Mouse (Mus musculus) adrenal gland, adult 8-10 months (tissue): Measurements from ENCODE around the gene Gm20388. TPM values are rescaled to one million over a fixed set of nuclear protein-coding genes. Genes with fewer than 3 reads are reported as not detected.

Source experiments
- DNase-seq: peaks from one replicate; pipeline ENCODE4 v3.0.0; 2022
- total RNA-seq, 4 experiments: library from RNA; stranded (reverse); gene quantifications; 2 replicates each; pipeline ENCODE4 v1.2.4; 2022

The Gm20388 gene
- total RNA-seq, 4 experiments from 2014 or later, result 1.7 to 16.9 (median 5.8) TPM

- DNase-seq, result peak; percentile 60
These were observed 215.9 kb downstream of the Gm20388 start for GRCm38 (mm10) chr8:120126357-120127161.

GRCm38 (mm10) chr8:120129547-120129946, 218.9 kb downstream of the Gm20388 start:
- DNase-seq, result no peak

- no peak for DNase-seq
These were observed 220.5 kb downstream of the Gm20388 start for GRCm38 (mm10) chr8:120131158-120131557.

- no peak for DNase-seq
These were observed 222.5 kb downstream of the Gm20388 start for GRCm38 (mm10) chr8:120133169-120133568.

- no peak for DNase-seq
These were observed 225.0 kb downstream of the Gm20388 start for GRCm38 (mm10) chr8:120135687-120136086.

- DNase-seq, result no peak
These were observed 226.0 kb downstream of the Gm20388 start for GRCm38 (mm10) chr8:120136618-120137017.

- no peak for DNase-seq
These were observed 228.3 kb downstream of the Gm20388 start for GRCm38 (mm10) chr8:120138958-120139357.

GRCm38 (mm10) chr8:120140769-120141168, 230.1 kb downstream of the Gm20388 start:
- no peak for DNase-seq

GRCm38 (mm10) chr8:120143911-120144651, 233.4 kb downstream of the Gm20388 start:
- peak; percentile 82 for DNase-seq

- peak; percentile 49 for DNase-seq
These were observed 234.1 kb downstream of the Gm20388 start for GRCm38 (mm10) chr8:120144652-120145301.

GRCm38 (mm10) chr8:120146051-120146450, 235.4 kb downstream of the Gm20388 start:
- DNase-seq, result no peak

- no peak for DNase-seq
These were observed 239.4 kb downstream of the Gm20388 start for GRCm38 (mm10) chr8:120150028-120150427.

- DNase-seq, result no peak
These were observed 240.5 kb downstream of the Gm20388 start for GRCm38 (mm10) chr8:120151151-120151550.

- DNase-seq, result peak; percentile 67
These were observed 242.0 kb downstream of the Gm20388 start for GRCm38 (mm10) chr8:120152636-120153035.

GRCm38 (mm10) chr8:120160366-120160765, 249.7 kb downstream of the Gm20388 start:
- DNase-seq, result no peak

- peak; percentile 80 for DNase-seq
These were observed 251.2 kb downstream of the Gm20388 start for GRCm38 (mm10) chr8:120161658-120162403.

GRCm38 (mm10) chr8:120162404-120162752, 251.7 kb downstream of the Gm20388 start:
- no peak for DNase-seq

- DNase-seq, result no peak
These were observed 252.7 kb downstream of the Gm20388 start for GRCm38 (mm10) chr8:120163376-120163775.

- no peak for DNase-seq
These were observed 253.4 kb downstream of the Gm20388 start for GRCm38 (mm10) chr8:120164026-120164425.

GRCm38 (mm10) chr8:120167136-120167535, 256.5 kb downstream of the Gm20388 start:
- DNase-seq, result no peak

- DNase-seq, result no peak
These were observed 257.2 kb downstream of the Gm20388 start for GRCm38 (mm10) chr8:120167821-120168220.

GRCm38 (mm10) chr8:120169119-120169518, 258.5 kb downstream of the Gm20388 start:
- no peak for DNase-seq
